Mouse (Mus musculus) MEL-GATA-1-ER (cell line): ENCODE results near the gene Myh10.
"Not testable (repeated sequence)": the region's sequence is repeated elsewhere in the genome, so short reads cannot be mapped to it uniquely, and the experiment has no call there.

Experiments used
- DNase-seq: peaks from one replicate; pipeline ENCODE4 v3.0.0-alpha.2; 2012; ENCODE audit warnings: low read depth; ENCODE audit errors: extremely low read depth

Myh10 gene

GRCm38 (mm10) chr11:68790720-68791119 is 99.4 kb downstream of the Myh10 start:
- no peak for DNase-seq

DNA sequence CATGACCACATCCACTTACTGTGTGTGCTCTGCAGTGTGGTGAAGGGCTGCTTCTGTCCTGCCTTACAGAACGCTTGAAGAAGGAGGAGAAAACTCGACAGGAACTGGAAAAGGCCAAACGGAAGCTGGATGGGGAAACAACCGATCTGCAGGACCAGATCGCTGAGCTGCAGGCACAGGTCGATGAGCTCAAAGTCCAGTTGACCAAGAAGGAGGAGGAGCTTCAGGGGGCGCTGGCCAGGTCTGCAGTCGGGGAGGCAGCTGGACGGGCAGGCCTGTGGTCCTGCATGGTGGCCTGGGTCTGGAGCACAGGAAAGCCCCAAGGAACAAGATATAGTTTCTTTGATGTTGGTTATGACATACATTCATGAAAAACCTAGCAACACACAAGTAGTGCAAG is 100.4 kb downstream of the Myh10 start:
- DNase-seq = no peak

DNA sequence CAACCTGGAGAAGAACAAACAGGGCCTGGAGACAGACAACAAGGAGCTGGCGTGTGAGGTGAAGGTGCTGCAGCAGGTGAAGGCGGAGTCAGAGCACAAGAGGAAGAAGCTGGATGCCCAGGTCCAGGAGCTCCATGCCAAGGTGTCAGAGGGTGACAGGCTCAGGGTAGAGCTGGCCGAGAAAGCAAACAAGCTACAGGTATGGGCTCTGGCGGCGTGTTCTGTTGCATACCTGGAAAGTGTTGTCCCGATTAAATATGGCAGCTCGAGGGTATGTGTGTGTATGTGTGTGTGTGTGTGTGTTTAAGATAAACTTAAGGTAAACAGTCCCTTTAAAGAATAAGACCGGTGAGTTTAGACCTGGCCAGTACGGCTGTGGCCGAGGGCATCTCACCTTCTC is 106.9 kb downstream of the Myh10 start:
- no peak for DNase-seq

DNA sequence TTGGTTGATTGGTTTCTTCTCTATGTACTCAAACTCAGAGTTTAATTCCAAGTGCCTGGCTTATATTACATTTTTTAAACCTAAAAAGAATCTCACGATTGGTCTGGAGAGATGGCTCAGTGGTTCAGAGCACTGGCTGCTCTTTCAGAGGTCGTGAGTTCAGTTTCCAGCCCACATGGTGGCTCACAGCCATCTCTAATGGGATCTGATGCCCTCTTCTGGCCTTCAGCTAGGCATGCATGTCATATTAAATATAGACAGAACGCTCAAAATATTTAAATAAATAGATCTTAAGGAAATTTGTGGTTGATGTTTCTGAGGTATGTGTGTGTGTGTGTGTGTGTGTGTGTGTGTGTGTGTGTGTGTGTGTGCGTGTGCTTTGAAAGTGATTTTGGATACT is 113.8 kb downstream of the Myh10 start:
- DNase-seq = no peak

DNA sequence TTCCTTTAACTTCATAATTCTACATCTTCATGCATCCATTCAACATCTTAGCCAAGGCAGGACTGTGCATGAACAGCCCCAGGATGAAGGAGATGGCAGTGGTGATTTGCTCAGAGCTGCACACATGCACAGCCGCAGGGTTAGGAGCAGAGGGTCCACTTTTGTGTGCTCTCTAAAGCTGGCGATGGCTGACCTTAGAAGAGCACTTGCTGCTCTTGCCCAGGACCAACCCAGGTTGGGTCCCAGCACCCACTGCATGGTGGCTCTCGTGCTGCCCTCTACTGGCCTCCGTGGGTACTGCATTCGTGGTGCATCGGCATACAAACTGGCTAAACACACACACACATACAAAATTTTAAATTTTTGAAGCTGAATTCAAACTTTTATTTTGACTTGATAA is 116.4 kb downstream of the Myh10 start:
- no peak for DNase-seq

GRCm38 (mm10) chr11:68811881-68812577 is 120.7 kb downstream of the Myh10 start:
- DNase-seq = no peak

- no peak for DNase-seq
Observed at GRCm38 (mm10) chr11:68818416-68818815, 127.1 kb downstream of the Myh10 start.

GRCm38 (mm10) chr11:68819226-68819805 is 128.0 kb downstream of the Myh10 start:
- no peak for DNase-seq

DNA sequence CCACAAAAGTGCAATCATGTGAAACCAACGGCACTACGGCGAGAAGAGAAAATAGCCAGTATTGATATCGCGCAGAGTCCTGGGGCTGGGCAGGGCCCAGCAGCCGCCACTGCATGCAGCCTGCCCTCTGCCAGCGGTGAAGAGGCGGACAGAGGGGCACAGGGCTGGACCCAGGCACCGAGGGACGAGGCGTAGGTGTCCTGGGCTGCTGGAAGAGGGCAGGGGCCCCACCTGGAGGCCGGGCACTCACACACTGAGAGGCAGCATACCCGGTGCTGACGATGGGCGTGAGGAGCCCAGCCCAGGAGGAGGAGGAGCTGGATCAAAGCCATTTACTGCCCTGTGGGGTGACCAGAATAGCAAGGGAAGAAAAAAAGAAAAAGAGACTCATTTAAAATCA is 131.0 kb downstream of the Myh10 start:
- no peak for DNase-seq

DNA sequence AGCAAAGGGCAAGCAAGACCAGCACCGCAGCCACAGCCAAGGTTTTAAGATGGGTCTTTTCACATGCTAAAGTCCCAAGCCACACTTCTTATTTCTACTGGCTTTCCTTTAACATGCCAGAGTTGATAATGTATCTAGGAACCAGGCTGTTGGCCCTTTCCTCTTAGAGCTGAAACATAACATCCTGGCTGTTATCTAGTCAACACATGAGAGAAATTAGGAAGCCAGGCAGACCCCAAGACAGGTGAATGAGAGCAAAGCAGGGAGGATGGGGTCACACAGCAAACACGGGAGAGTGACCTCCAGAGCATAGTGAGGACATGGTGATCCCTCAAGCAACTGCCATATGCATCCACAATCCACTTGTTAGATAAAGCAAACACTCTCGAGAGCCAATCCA is 135.4 kb downstream of the Myh10 start:
- no peak for DNase-seq

GRCm38 (mm10) chr11:68831580-68831979 is 140.2 kb downstream of the Myh10 start:
- not testable (repeated sequence) for DNase-seq

DNA sequence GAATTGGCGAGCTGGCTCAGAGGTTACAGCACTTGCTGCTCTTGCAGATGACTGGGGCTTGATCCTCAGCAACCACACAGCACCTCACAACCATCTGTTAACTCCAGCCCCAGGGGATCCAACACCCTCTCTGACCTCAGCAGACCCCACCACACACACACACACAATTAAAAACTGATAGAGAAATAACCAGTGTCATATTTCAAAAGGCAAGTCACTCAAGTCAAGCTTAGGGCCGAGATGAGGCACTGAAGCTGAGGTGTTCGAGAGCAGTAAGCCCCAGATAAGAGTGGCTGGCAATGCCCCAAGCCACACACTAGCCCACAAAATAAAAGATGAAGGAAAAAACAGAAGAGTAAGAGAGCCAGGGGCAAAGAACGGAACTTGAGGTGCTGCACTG is 141.4 kb downstream of the Myh10 start:
- peak; percentile 99 for DNase-seq

DNA sequence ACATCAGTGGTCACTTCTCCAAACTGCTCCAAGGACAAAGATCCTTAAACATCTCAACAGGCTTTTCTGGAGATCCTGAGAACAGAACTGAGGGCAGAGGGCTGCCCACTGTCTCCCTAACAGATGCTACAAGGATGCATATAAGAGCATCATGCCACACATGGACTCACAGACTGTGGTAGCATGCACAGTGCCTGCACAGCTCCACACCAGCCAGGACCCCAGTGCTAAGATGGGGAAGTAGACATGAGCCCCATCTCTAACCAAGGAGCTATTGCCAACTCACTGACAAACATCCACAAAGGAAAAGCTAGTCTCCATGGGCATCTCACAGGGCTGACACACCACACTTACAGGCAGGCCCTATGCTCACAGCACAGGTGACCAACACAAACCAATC is 142.2 kb downstream of the Myh10 start:
- DNase-seq = peak; percentile 63

GRCm38 (mm10) chr11:68835034-68835433 is 143.7 kb downstream of the Myh10 start:
- DNase-seq = no peak

DNA sequence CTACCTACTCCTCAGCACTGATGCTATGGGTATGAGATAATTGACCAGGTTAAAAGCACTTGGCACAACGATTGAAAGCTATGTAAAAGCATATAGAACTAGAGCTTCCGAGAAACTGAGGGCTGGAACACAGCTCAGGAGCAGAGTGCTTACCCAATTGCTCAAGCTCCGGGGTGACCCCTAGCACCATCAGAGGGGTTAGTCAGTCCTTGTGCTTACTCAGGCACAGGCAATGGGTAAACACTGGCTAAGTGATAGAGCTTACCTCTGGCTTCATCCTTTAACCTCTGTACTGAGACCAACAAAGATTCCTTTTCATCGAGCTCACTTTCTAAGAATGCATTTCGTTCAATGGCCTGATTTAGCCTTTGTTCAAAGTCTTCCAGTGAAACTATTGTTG is 148.2 kb downstream of the Myh10 start:
- no peak for DNase-seq

GRCm38 (mm10) chr11:68850862-68851261 is 159.5 kb downstream of the Myh10 start:
- no peak for DNase-seq

DNA sequence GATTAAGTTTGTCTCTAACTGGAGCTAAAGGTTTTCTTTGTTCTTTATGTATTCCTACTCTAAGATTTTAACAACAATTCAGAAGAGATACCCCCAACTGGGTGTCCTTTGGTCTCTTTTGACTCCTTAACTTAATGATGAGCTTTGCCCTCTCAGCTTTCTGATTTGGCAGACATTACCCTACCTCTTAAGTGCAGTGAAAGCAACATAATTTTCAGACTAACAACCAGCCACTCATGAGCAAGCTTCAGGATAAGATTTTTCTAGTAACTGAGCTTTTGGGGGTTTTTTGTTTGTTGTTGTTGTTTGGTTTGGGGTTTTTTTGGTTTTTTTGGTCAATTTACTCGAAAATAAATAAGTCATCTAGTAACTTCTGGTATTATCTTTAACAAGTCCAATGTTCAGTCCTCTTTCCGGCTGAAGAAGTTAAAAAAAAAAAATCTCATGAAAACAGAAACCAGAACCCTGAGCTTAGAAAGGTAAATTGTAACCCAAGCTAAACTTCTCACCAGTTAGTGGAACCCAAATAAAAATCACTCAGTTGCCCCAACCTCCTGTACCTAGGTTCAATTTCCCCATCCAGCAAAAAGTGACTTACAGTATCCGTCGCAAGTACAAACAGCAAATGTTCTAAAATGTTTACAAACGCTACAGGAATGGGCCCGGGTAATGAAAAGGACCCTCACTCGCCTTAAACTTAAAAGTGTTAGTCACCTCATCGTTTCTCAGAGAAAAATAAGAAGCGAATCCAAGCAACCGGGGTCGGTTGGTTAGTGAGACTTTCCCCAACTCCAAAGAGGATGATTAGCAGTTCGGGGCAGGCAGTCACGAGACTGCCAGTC is 160.5 kb downstream of the Myh10 start:
- no peak for DNase-seq

DNA sequence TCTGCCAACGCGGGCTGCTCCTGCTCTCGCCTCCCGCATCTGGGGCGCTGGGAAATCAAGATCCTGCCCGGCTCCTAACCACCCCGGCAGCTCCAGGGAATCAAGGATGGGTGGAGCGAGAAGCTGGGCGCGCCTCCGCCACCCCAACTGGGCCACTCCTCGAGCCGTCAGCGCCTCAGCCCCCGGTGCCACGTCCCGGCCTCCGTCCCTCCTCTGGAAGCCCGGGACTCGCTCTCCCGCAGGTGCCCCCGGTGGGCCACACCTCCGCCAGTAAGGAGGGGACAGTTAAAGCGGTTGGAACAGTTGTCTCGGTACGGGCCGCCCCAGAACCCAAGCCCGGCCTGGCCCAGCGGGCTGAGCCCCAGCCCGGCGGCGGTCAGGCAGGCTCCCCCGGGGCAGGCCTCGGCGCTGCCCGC is 161.1 kb downstream of the Myh10 start:
- no peak for DNase-seq

DNA sequence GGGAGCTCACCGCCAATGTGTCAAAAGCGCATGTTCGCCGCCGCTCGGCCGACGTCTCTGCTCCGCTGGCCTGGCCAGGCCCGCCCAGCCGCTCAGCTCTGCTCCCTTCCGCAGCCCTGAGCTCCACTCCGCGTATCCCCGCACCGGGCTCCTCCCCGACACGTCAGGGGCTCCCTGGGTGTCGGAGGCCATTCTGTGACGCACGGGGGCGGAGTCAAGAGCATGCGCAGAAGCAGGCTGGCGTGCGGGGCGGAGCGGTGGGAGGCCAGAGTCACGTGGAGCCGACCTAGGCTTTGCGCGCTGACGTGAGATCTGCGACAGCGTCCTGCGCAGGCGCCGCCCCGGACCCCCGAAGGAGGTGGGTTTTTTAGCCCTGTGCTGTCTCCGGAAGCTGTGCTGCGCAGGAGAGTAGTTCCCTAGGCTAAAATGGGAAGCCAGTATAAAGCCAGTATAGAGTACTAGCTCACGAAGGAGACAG is 161.6 kb downstream of the Myh10 start:
- DNase-seq = peak; percentile 93

- peak; percentile 83 for DNase-seq
Observed at GRCm38 (mm10) chr11:68853611-68854401, 162.4 kb downstream of the Myh10 start.

DNA sequence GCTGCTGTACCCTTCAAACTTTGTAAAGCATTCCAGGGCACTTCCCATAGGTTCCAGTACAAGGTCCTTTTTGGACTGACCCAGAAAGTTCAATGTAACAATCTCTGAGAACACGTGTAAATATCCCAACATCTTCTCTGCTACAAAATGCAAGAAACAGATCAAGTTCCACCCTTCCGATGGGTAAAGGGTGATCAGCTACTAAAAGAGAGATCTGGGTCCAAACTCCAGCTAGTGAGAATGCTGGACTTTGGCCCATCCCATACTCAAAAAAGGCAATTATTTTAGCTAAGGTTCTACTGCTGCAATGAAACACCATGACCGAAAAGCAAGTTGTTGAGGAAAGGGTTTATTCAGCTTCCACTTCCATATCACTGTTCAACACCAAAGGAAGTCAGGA is 163.3 kb downstream of the Myh10 start:
- no peak for DNase-seq
